Mouse (Mus musculus) gonadal fat pad, adult 2 months (tissue): ENCODE measurements around the gene Lrfn2. TPM values are rescaled to one million over a fixed set of nuclear protein-coding genes. Genes with fewer than 3 reads are reported as not detected.

Experiments
- DNase-seq: peaks from one replicate; pipeline ENCODE4 v3.0.0-alpha.2; 2012; ENCODE audit warnings: low read depth
- polyA plus RNA-seq: library from polyadenylated mRNA; depleted of rRNA; stranded (reverse); fragments of >200 nt; gene quantifications from 2 replicates; pipeline ENCODE4 v1.2.3, GENCODE M21; 2012

Lrfn2 gene
- polyA plus RNA-seq, 1 experiment = 0.11 TPM

- DNase-seq = no peak
Observed at GRCm38 (mm10) chr17:49033686-49034250, 101.6 kb downstream of the Lrfn2 start.

GRCm38 (mm10) chr17:49035052-49035451 is 102.9 kb downstream of the Lrfn2 start:
- DNase-seq = no peak

GRCm38 (mm10) chr17:49037163-49037950 is 105.2 kb downstream of the Lrfn2 start:
- no peak for DNase-seq

- DNase-seq = no peak
Observed at GRCm38 (mm10) chr17:49043806-49044640, 111.8 kb downstream of the Lrfn2 start.

GRCm38 (mm10) chr17:49047921-49048320 is 115.7 kb downstream of the Lrfn2 start:
- no peak for DNase-seq

GRCm38 (mm10) chr17:49051231-49051630 is 119.1 kb downstream of the Lrfn2 start:
- DNase-seq = no peak

- DNase-seq = no peak
Observed at GRCm38 (mm10) chr17:49061141-49061540, 129.0 kb downstream of the Lrfn2 start.

- no peak for DNase-seq
Observed at GRCm38 (mm10) chr17:49063789-49064188, 131.6 kb downstream of the Lrfn2 start.

GRCm38 (mm10) chr17:49064526-49064925 is 132.3 kb downstream of the Lrfn2 start:
- no peak for DNase-seq

- DNase-seq = no peak
Observed at GRCm38 (mm10) chr17:49065050-49065449, 132.9 kb downstream of the Lrfn2 start.

- no peak for DNase-seq
Observed at GRCm38 (mm10) chr17:49066748-49067147, 134.6 kb downstream of the Lrfn2 start.

GRCm38 (mm10) chr17:49078168-49078567 is 146.0 kb downstream of the Lrfn2 start:
- DNase-seq = no peak

GRCm38 (mm10) chr17:49079647-49080046 is 147.5 kb downstream of the Lrfn2 start:
- DNase-seq = no peak

- DNase-seq = no peak
Observed at GRCm38 (mm10) chr17:49083594-49084380, 151.6 kb downstream of the Lrfn2 start.

- DNase-seq = no peak
Observed at GRCm38 (mm10) chr17:49085111-49085510, 152.9 kb downstream of the Lrfn2 start.

GRCm38 (mm10) chr17:49096781-49097544 is 164.8 kb downstream of the Lrfn2 start:
- no peak for DNase-seq

- DNase-seq = no peak
Observed at GRCm38 (mm10) chr17:49111399-49111798, 179.2 kb downstream of the Lrfn2 start.

- DNase-seq = no peak
Observed at GRCm38 (mm10) chr17:49111911-49112310, 179.7 kb downstream of the Lrfn2 start.

GRCm38 (mm10) chr17:49113336-49113735 is 181.2 kb downstream of the Lrfn2 start:
- DNase-seq = no peak

GRCm38 (mm10) chr17:49124166-49124565 is 192.0 kb downstream of the Lrfn2 start:
- DNase-seq = no peak

GRCm38 (mm10) chr17:49124642-49125041 is 192.5 kb downstream of the Lrfn2 start:
- DNase-seq = no peak
